33 mouse cellular contexts compared by ENCODE assay signal in genomic region chr14:103085840-103086533, GRCm38 (mm10). TPM values are rescaled to one million over a fixed set of nuclear protein-coding genes. Genes with fewer than 3 reads are reported as not detected.
DNase-seq lines count a peak whose midpoint lies in the region; ATAC-seq and TF ChIP-seq lines count a peak whose summit lies in the region.
"Had no signal": no experiment of that assay in that cellular context is flagged by ENCODE, and none has a peak within 500 bp of the region (broad histone marks: within the 10 kb centered on the region; RNA-seq: fewer than 3 reads in every experiment).

No protein-coding gene starts in this region.

- H3K9me3 ChIP-seq in lung, embryonic 14.5 days (ENCODE audit: low read depth, low read length), result no peaks in the 10 kb centered on the region
- no peaks in the 10 kb centered on the region for H3K9me3 ChIP-seq in liver, embryonic 13.5 days (replicated peaks)
- H3K9me3 ChIP-seq: embryonic facial prominence, embryonic 12.5 days; heart, embryonic 10.5 days; hindbrain, embryonic 15.5 days; limb, embryonic 10.5 days; limb, embryonic 15.5 days; megakaryocyte, embryonic 14.5 days; midbrain, embryonic 13.5 days had no signal

- H3K4me3 ChIP-seq in lung, embryonic 14.5 days (ENCODE audit: low read depth, low read length), result no peak overlapping the region
- peak overlapping the region; percentile 7; the same call in 1 of the 2 replicates for H3K4me3 ChIP-seq in liver, embryonic 13.5 days (replicated peaks)
- H3K4me3 ChIP-seq: embryonic facial prominence, embryonic 12.5 days; heart, embryonic 10.5 days; hindbrain, embryonic 15.5 days; limb, embryonic 10.5 days; limb, embryonic 15.5 days; midbrain, embryonic 13.5 days had no signal

- H3K4me2 ChIP-seq in lung, embryonic 14.5 days, result no peak overlapping the region
- peak overlapping the region; percentile 51 for H3K4me2 ChIP-seq in liver, embryonic 13.5 days
- H3K4me2 ChIP-seq: embryonic facial prominence, embryonic 12.5 days; hindbrain, embryonic 15.5 days; limb, embryonic 15.5 days; midbrain, embryonic 13.5 days had no signal

- H3K36me3 ChIP-seq in lung, embryonic 14.5 days (ENCODE audit: insufficient read depth), result peaks cover 67% of the 10 kb centered on the region
- H3K36me3 ChIP-seq in liver, embryonic 13.5 days, result peaks cover 58% of the 10 kb centered on the region

- H3K9ac ChIP-seq in lung, embryonic 14.5 days, result no peak overlapping the region
- peak overlapping the region; percentile 53 for H3K9ac ChIP-seq in liver, embryonic 13.5 days
- H3K9ac ChIP-seq: embryonic facial prominence, embryonic 12.5 days; forebrain, postnatal 0 days; hindbrain, embryonic 15.5 days; limb, embryonic 15.5 days; midbrain, embryonic 13.5 days had no signal

- H3K27ac ChIP-seq in lung, embryonic 14.5 days (ENCODE audit: low read depth), result no peak overlapping the region
- H3K27ac ChIP-seq in liver, embryonic 13.5 days, result peak overlapping the region; percentile 96
- H3K27ac ChIP-seq: embryonic facial prominence, embryonic 12.5 days; heart, embryonic 10.5 days; hindbrain, embryonic 15.5 days; kidney, postnatal 0 days; limb, embryonic 10.5 days; limb, embryonic 15.5 days; midbrain, embryonic 13.5 days had no signal

- H3K4me1 ChIP-seq in lung, embryonic 14.5 days (ENCODE audit: insufficient read depth), result 0 out of 2 replicates have a peak, but pooled peaks cover 3% of the 10 kb centered on the region
- H3K4me1 ChIP-seq in liver, embryonic 13.5 days (replicated peaks), result peaks cover 43% of the 10 kb centered on the region
- H3K4me1 ChIP-seq: embryonic facial prominence, embryonic 12.5 days; heart, embryonic 10.5 days; hindbrain, embryonic 15.5 days; limb, embryonic 10.5 days; limb, embryonic 15.5 days; midbrain, embryonic 13.5 days had no signal

- no peak for TF ChIP-seq CTCF in lung, embryonic 14.5 days (IDR thresholded peaks at IDR 0.05; ENCODE audit: low read depth)

- no peaks in the 10 kb centered on the region for H3K27me3 ChIP-seq in lung, embryonic 14.5 days (ENCODE audit: insufficient read depth, low read length)
- H3K27me3 ChIP-seq in liver, embryonic 13.5 days, result no peaks in the 10 kb centered on the region
- H3K27me3 ChIP-seq: CH12.LX; embryonic facial prominence, embryonic 12.5 days; hindbrain, embryonic 15.5 days; limb, embryonic 15.5 days; midbrain, embryonic 13.5 days had no signal

- DNase-seq in lung, embryonic 14.5 days, result peak; percentile 15
- DNase-seq in lung, postnatal 25 days (ENCODE audit: low spot score), result no peak
- no peak for DNase-seq in liver, embryonic 13.5 days
- DNase-seq in kidney, postnatal 4 days, result no peak
- DNase-seq: adrenal gland, postnatal 10 days; B cell, adult 2 months; cerebellum, adult 8-10 months; embryo, embryonic 11 days; forebrain, postnatal 0 days; gastrocnemius, postnatal 14 days; heart, postnatal 10 days; kidney, adult 18-20 months; layer of hippocampus, adult 9-11 months; lung, postnatal 14 days; thymus, postnatal 4 days had no signal

- peak; percentile 64; the same call in 1 of the 2 replicates for ATAC-seq in lung, embryonic 14.5 days (ENCODE audit: insufficient read depth)
- ATAC-seq in erythroblast, adult 5-6 weeks (replicated peaks; ENCODE audit: low FRiP score, poor library complexity, severe bottlenecking), result 0 out of 2 replicates have a peak, but pooled peaks have one; percentile 27
- ATAC-seq in liver, embryonic 13.5 days (ENCODE audit: low read depth), result peak; percentile 54
- peak; percentile 27 for ATAC-seq in megakaryocyte progenitor cell, adult 5-6 weeks (replicated peaks; ENCODE audit: poor library complexity)
- no peak for ATAC-seq in frontal cortex, adult (ENCODE audit: low TSS enrichment)
- ATAC-seq: forebrain, postnatal 0 days; inflammation-experienced regulatory T-cells, adult 6 months; midbrain, embryonic 13.5 days; Patski had no signal

- WGBS in lung, embryonic 14.5 days, result 45% methylated on average over 1 of the region's 1 CpGs
- 54% methylated on average over 1 of the region's 1 CpGs for WGBS in liver, embryonic 13.5 days (ENCODE audit: insufficient replicate concordance)

RNA-seq across cellular contexts. Expression of gene Fbxl3, which starts 13.4 kb away (rescaled TPM):
- 33.5 and 33.7 TPM in 2 replicates for polyA plus RNA-seq in lung, embryonic 14.5 days (2014; fragmentation: Nextera tagmentation; extraction: Ambion mirVana)
- 79.2 and 116 TPM in 2 replicates for total RNA-seq in erythroblast, adult 5-6 weeks (2015; ENCODE audit: low replicate concordance)
- total RNA-seq in erythroblast, adult 5-6 weeks (2017; ENCODE audit: low replicate concordance), result 239 and 296 TPM in 2 replicates
- polyA plus RNA-seq in liver, embryonic 13.5 days (2015; fragmentation: Nextera tagmentation; extraction: Ambion mirVana), result 10.5 and 13.9 TPM in 2 replicates
- total RNA-seq in megakaryocyte progenitor cell, adult 5-6 weeks (2015), result 25.7 and 28.7 TPM in 2 replicates
- total RNA-seq in megakaryocyte progenitor cell, adult 5-6 weeks (2017), result 40.6 and 46.9 TPM in 2 replicates

RNA-seq across cellular contexts. Expression of gene Cln5, which starts 16.0 kb away (rescaled TPM):
- 31.2 and 34.4 TPM in 2 replicates for polyA plus RNA-seq in lung, embryonic 14.5 days (2014; fragmentation: Nextera tagmentation; extraction: Ambion mirVana)
- total RNA-seq in erythroblast, adult 5-6 weeks (2015; ENCODE audit: low replicate concordance), result 18.8 and 20.9 TPM in 2 replicates
- total RNA-seq in erythroblast, adult 5-6 weeks (2017; ENCODE audit: low replicate concordance), result 21.9 and 22.2 TPM in 2 replicates
- 20.9 and 25.2 TPM in 2 replicates for polyA plus RNA-seq in liver, embryonic 13.5 days (2015; fragmentation: Nextera tagmentation; extraction: Ambion mirVana)
- total RNA-seq in megakaryocyte progenitor cell, adult 5-6 weeks (2015), result 43.9 and 46.8 TPM in 2 replicates
- 36.8 and 39.2 TPM in 2 replicates for total RNA-seq in megakaryocyte progenitor cell, adult 5-6 weeks (2017)

RNA-seq across cellular contexts. Expression of gene Acod1, which starts 39.2 kb away (rescaled TPM):
- not detected in 2 replicates for polyA plus RNA-seq in lung, embryonic 14.5 days (2014; fragmentation: Nextera tagmentation; extraction: Ambion mirVana)
- total RNA-seq in erythroblast, adult 5-6 weeks (2015; ENCODE audit: low replicate concordance), result 2.7 TPM in 1 of 2 replicates, not detected in the other
- 0.17 and 1.3 TPM in 2 replicates for total RNA-seq in erythroblast, adult 5-6 weeks (2017; ENCODE audit: low replicate concordance)
- 0.09 and 0.12 TPM in 2 replicates for polyA plus RNA-seq in liver, embryonic 13.5 days (2015; fragmentation: Nextera tagmentation; extraction: Ambion mirVana)
- total RNA-seq in megakaryocyte progenitor cell, adult 5-6 weeks (2015), result 0.07 and 0.20 TPM in 2 replicates
- 0.27 and 0.46 TPM in 2 replicates for total RNA-seq in megakaryocyte progenitor cell, adult 5-6 weeks (2017)
- total RNA-seq: adrenal gland, postnatal 10 days; ES-E14; forebrain, postnatal 0 days; gastrocnemius, postnatal 14 days; heart, postnatal 10 days; left cerebral cortex, postnatal 10 days had no signal
- polyA plus RNA-seq: embryonic facial prominence, embryonic 12.5 days; forebrain, embryonic 11.5 days; forebrain, postnatal 0 days; hindbrain, embryonic 15.5 days; kidney, postnatal 0 days; limb, embryonic 10.5 days; limb, embryonic 15.5 days; midbrain, embryonic 13.5 days; neural tube, embryonic 14.5 days had no signal
